Mouse (Mus musculus): ENCODE measurements around the gene Higd1c. TPM values are rescaled to one million over a fixed set of nuclear protein-coding genes. Genes with fewer than 3 reads are reported as not detected.
"Not testable (repeated sequence)": the region's sequence is repeated elsewhere in the genome, so short reads cannot be mapped to it uniquely, and the experiment has no call there.

Higd1c gene
- total RNA-seq, 2 experiments from 2014 or later, result not detected

DNA sequence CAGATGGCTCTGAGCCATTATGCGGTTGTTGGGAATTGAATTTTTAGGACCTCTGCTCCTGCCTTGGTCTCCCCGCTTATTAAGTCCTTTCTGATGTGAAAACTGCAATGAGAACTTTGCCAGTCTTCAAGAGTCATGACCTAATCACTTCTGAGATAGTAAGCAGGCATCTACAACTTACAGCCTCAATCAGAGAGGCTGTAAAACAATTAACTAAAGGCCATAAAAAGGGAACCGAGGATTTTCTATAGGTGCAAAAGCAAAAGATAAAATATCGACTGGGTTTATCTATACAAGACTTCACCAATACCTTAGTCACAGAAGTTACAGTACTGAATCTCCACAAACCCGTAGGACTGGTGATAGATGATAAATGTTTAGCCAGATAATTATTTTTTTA lies 8.5 kb upstream of the Higd1c start:
- no peak for DNase-seq

- not testable (repeated sequence) for DNase-seq
These were observed 1.6 kb downstream of the Higd1c start for GRCm38 (mm10) chr15:100365967-100366366.

GRCm38 (mm10) chr15:100367119-100367518 lies 2.8 kb downstream of the Higd1c start:
- DNase-seq, result no peak

DNA sequence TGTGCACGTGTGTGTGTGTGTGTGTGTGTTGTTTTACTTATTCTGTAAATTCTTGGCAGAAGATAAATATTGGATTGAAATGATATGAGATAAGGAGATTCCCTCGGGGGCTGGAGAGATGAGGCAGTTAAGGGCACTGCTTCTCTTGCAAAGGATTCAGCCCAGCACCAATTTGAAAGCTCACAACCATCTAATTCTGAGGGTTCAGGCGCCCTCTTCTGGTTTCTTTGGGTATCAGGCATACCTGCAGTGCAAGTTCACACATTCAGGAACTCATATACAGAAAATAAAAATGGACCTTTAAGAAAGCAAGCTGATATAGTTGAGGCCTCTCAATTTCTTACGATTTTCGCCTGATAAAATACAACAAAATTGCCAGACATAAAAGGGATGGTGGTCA lies 10.7 kb downstream of the Higd1c start:
- DNase-seq, result peak; percentile 73

GRCm38 (mm10) chr15:100377847-100378505 lies 13.6 kb downstream of the Higd1c start:
- DNase-seq, result not testable (repeated sequence)

GRCm38 (mm10) chr15:100379658-100380057 lies 15.3 kb downstream of the Higd1c start:
- no peak for DNase-seq

DNA sequence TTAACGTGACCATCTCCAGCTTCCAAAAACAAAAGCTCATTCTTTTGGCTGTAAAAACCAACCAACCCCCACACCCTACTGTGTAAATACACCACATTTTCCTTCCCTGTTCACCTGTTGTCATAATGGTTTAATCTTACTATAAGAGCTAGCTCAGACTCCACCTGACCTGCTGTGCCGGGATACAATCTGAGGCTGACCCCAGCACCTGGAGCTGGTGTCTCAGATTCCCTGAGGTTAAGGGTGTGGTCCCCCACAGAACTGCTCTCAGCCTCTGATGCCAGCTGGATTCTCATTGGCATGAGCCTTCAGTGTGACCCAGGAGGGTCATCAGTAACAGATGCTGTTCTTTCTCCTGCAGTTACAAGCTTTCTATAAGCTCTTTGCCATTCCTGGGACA lies 15.8 kb downstream of the Higd1c start:
- no peak for DNase-seq

DNA sequence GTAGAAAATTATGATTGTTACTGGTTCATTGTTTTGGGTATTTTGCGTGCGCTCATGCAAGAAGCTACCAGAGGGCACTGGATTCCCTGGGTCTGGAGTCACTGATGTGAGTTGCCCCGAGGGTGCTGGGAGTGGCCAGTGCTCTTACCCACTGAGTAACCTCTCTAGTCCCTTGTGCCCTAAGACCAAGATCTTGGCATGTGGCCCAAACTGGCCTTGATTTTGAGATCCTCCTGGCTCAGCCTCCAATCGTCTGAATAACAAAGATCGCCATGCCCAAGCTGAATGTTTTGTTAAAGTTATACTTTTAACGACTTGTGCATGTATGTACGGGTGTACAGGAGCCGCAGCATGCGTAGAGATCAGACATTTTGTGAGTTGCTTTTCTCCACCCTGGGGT lies 21.4 kb downstream of the Higd1c start:
- no peak for DNase-seq

GRCm38 (mm10) chr15:100387544-100388223 lies 23.3 kb downstream of the Higd1c start:
- no peak for DNase-seq

DNA sequence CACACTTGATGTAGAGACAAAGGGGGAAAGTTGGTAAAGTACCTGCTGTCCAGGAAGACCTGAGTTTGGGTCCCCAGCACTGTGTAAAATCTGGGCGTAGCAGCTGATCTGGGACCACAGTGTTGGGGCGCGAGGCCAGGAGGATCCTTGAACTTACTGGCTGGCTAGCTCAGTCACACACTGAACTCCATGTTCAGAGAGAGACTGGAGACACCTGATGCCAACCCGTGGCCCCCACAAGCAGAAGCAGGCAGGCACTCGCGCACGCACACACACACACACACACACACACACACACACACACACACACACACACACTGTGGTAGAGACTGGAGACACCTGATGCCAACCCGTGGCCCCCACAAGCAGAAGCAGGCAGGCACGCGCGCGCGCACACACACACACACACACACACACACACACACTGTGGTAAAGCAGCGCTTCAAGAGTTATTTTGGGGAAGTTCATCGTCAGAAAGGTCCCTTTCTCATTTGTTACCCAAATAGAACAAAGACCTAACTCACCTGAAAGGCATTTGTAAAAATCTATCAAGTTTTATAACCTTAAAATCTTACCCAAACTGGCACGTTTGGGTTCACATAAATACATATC lies 24.0 kb downstream of the Higd1c start:
- DNase-seq, result no peak

DNA sequence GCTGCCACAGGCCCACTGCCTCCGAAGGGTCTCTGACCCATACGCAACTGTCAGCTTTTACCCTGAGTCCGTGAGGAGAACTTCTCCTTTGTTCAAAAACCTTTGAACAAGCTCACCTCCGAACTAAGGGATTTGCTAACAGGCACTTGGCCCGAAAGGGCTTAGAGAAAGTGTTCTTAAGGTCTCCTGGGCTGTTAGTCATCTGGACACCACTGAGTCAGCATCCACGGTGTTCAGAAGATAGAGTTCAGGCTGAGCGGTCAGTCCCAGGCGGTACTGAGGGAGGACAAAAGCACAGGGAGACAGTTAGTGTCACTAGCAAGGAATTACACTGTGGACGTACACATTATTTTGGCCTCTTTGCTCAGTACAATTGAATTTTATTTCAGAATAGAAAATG lies 24.5 kb downstream of the Higd1c start:
- DNase-seq, result no peak

DNA sequence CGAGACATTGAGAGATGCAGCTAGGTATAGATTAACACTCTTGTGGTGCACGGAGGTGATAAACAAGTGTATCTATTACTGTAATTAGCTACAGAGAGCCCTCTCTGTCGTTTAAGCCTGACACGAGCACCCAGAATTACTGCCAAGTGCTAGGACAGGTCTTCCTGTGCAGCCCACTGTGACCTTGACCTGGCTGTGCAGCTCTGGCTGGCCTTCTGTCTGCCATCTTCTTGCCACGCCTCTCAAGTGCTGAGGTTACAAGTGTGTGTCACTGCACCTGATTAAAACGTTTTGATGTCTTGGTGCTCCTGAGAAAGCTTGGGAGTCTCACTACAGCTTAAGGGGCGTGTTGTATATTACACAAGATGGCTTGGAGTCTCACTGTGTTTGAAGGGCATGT lies 26.7 kb downstream of the Higd1c start:
- no peak for DNase-seq

- DNase-seq, result no peak
These were observed 27.3 kb downstream of the Higd1c start for GRCm38 (mm10) chr15:100391599-100391998.

DNA sequence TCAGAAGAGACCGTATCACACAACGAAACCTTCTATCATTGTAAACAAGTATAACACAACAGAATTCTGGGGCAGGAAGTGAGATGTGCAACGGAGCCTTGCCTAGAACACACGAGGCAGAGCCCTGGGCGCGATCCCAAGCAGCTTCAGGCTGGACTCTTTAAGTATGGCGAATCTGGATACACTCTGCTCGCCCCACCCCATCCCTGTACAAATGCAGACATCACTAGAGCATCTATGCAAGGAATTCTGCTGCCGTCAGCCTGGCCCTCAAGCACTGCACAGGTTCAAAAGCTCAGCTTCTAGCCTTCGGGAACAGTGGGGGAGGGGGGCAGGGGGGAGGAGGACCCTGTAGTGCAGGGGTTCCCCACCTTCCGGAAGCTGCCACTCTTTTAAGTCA lies 28.7 kb downstream of the Higd1c start:
- no peak for DNase-seq

DNA sequence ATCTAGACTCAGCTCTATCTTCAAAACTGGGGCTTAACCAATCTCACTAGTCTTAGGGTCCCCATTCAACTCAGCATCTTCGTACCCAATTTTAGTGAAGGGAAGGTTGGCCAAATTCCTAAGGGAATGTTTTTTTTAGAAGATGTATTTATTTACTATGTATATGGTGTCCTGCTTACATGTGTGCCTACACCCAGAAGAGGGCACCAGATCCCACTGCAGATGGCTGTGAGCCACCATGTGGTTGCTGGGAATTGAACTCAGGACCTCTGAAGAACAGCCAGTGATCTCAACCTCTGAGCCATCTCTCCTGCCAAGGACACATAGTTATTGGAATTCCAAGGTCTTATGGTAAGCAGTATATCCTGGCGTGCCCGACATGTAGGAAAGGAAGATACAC lies 31.2 kb downstream of the Higd1c start:
- DNase-seq, result no peak

GRCm38 (mm10) chr15:100400592-100401250 lies 36.4 kb downstream of the Higd1c start:
- no peak for DNase-seq

DNA sequence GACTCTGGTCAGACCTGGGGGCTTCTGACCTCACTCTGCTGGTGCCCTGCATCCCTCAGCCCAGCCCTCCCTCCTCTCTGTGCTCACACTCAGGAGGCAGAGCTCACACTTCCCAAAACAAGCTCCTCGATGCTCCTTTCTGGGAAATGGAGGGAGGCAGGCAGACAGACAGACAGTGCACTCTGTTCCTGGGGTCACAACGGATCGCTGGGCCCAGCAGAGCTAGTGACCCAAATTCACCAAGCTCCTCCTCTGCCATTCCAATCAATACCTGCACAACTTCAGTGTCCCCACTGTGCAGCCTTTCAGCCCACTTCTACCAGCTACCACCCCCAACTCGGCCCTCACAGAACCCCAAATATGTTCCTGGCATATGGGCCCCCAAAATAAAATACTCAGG lies 37.5 kb downstream of the Higd1c start:
- DNase-seq, result no peak

DNA sequence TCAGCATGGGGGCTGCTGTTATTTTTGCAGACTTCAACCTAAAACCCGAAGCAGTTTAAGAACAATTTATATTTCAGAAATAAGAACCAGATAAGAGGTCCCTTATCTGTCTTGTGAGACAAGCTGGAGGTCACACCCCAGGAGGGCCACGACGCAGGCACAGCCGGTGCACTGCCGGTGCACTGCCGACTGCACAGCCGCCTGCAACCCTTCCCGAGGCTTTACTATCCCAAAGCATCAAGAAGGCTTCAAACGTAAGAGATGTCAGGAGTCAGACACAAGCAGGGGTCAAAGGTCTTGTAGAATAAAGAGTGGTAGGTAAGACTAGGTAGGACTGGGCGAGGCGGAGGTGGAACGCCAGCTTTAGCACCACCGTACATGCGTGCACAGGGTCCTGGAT lies 38.0 kb downstream of the Higd1c start:
- no peak for DNase-seq

DNA sequence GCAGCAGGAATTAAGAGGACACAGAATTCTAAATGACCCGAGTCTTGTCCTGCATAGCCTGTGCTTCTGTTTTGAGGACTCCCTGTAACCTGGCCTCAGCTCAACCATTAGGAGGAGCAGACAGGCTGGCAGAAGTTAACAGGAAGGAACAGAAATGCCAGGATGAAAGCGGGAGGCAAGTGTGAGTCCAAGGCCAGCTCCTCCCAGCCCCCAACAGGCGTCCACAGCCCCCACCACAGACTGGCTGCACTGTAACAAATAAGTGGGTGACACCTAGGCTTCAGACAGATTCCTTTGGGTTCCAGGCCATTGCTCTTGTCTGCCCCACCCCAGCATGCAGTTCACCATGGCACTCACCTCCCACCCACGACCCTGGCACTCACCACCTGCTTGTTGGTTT lies 38.5 kb downstream of the Higd1c start:
- no peak for DNase-seq

GRCm38 (mm10) chr15:100403318-100404000 lies 39.1 kb downstream of the Higd1c start:
- DNase-seq, result no peak

DNA sequence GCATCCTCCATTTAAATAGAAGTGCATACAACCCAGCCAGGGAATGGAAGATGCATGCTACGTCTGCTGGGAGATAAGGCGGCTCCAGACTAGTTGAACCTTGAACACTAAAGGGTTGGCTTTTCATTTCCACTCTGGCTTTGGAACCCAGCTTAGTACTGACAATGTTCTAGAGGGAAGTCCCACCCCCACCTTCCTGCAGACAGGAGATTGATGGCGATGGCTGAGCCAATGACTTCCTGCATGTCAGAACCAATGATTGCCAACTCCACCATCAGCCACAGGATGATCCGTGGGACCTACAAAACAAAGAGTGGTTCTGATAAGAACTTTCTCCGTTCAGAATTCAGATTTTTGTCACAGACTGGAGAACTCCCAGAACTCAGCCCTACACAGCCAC lies 41.7 kb downstream of the Higd1c start:
- DNase-seq, result no peak

GRCm38 (mm10) chr15:100410918-100411672 lies 46.8 kb downstream of the Higd1c start:
- no peak for DNase-seq
